Mouse (Mus musculus): Measurements from ENCODE around the gene Zc2hc1b. TPM values are rescaled to one million over a fixed set of nuclear protein-coding genes. Genes with fewer than 3 reads are reported as not detected.

Gene Zc2hc1b
- polyA plus RNA-seq, 2 experiments from 2014 or later: not detected

DNA sequence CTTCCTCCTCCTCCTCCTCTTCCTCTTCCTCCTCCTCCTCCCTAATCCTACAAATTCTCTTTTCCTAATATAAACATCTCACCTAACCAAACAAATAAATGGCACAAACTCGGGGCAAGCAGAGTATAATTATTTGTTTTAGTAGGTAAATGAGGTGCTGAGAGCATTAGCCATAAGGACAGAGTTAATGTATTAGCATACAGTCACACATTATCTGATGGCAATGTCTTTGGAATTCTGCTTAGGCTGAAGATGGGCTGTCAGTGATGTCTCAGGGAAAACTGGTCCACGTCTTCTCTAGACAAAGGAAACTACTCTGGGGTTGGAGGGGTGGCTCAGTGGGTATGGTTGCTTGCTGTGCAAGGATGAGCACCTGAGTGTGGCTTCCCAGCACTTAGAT lies 6.4 kb downstream of the Zc2hc1b start:
- no peak for ATAC-seq

DNA sequence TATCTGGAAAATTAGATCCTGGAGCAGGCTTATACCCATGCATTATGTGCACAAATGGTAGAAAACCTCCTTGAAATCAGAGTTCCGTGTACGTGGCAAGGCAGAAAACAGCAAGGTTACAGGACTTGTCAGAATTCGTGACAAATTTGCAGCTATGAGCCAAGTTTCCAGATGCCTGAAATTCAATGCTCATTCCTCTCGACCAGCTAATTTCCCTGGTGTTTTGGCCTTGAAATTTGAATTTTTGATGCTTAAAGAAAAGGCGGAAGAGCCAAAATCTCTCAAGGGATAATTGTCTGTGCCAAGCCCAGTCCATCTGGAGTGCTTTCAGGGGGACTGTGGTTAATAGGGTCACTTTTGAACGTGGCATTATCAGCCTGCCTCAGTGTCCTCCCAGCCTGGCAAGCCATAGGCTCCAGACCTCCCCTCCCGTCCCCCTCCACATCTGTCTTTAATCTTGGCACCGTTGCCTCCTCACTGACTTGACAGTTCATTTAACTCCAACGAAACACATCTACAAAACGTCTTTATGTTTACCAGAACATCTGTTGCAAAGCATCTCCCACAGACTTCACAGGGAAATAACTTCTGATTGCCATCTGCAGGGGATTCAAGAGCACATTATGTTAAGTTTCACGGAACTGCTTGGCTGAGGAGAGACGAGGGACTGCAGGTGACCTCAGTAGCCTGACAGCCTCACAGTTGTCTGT lies 6.9 kb downstream of the Zc2hc1b start:
- no peak for ATAC-seq

DNA sequence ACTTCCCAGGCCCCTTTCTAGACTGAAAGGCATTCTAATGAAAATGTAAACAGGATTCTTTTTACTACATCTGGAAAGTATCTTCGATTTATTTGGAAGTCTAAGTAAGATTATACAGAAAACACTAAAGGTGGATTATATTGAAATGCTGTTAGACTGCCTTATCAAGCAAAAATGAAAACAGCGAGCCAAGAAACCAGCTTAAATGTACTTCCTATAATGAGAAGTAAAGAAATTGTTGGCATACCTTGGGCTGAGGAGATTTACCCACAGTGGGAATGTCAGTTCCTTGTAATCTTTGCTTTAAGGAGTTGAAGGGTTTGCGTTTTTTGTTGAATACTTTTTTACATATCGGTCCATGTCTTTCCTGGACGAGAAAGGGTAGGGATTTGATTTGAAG lies 9.4 kb downstream of the Zc2hc1b start:
- ATAC-seq: no peak

DNA sequence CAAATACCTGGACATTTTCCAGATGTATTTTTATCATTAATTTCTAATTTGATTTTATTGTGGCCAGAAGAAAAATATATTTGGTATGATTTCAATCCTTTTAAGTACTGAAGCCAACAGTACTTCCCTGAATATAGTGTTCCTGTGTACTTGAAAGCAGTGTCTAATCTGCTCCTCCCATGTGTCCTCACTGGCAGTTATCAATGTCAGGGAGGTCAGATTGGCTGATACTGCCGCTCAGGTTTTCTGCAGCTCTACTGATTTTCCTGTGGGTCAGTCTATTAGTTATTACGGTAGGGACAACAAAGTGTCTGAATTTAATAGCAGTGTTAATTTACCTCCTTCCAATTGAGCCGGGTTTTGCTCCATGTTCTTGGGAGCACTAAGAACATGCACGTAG lies 15.8 kb downstream of the Zc2hc1b start:
- no peak for ATAC-seq

DNA sequence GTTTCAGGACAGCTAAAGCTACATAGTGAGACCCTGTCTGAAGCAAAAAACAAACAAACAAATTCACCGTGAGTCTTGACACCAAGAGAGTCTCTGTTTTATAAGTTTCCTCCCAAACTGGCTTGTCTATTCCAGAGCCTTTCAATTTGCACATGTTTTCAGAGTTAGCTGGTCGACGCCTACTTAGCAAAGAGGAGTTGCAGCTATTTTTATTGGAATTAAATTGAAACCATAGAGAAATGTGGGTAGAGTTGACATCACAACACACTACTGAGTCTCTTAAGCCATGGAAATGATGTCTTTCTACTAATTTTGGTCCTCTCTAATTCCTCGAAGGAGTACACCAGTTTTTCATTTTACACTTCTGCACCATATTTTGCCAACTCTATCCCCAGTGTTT lies 16.9 kb downstream of the Zc2hc1b start:
- no peak for ATAC-seq

DNA sequence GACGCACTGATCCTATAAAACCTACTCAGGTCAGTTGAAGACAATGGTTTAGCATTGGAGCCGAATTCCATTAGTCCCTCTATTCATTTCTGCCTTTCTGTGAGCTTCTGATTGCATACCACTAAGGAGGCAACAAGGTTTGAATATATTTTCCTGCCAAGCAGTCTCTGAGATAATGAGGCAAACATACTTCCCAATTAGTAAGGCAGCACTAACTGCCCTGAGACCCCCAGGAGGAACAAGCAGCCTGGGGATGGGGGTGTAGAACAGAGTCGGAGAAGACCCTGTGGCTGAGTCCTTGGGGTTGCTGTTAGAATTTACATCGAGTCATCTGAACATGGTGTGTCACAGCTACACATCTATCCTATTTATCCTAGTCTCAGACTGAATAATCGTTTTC lies 22.4 kb downstream of the Zc2hc1b start:
- no peak for ATAC-seq

DNA sequence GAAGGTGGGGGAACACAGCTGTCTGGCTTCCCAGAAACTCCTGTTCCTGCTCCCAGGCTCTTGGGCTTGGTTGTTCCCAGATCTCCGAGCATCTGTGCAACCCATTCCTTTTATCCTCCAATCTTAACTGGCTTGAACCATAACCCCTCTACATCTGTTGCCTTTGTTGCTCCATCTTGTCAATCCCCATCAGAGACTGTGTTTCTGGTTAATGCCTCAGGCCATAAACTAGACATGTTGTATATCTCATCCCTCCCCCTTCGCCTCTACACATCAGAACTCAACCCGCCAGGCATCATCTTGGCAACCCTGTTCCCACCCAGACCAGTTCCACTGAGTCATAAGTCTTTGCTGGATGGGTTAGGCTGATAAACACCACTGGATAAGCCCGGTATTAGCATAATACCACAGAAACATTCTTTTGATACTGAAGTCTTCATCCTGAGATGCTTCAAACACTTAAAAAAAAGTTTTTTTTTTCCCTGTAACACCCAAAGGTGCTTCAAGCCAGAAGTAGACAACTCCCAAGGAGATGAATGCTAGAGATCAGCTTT lies 24.9 kb downstream of the Zc2hc1b start:
- ATAC-seq: no peak

DNA sequence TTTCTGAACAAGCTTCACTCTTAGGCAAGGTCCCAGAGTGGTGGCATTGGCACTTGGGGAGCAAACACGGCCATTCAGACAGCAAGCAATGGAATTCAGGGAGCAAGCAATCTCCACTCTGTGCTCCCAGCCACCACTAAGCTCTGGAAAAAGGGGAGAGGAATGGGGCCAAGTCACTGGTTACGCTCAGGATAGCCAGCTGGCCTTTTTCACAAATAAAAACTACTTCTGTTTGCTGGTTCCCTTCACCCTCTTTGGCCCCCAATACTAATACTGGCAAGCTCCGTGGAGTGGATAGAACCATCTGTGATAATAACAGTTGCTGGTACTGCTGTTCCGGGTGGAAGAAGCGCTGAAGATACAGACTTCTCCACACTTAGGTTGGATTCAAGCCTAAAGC lies 26.5 kb downstream of the Zc2hc1b start:
- ATAC-seq: no peak

DNA sequence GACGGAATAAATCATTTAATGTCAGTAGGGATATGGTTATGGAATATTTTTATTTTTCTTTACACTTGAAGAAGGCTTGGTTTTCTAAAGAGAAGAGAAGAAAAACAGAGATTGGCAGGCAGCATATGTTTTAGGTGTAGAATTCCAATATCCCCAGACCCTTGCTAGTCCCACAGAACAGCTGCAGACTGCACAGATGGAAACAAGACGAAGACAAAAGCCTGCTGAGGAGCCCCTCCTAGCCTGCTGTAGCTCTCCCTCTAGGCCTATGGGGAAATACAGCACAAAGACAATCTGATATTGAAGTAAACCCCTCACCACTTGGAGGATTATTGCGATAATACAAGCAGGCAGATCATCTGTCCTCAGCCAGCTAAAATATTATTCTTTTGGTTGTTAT lies 27.4 kb downstream of the Zc2hc1b start:
- ATAC-seq: no peak

DNA sequence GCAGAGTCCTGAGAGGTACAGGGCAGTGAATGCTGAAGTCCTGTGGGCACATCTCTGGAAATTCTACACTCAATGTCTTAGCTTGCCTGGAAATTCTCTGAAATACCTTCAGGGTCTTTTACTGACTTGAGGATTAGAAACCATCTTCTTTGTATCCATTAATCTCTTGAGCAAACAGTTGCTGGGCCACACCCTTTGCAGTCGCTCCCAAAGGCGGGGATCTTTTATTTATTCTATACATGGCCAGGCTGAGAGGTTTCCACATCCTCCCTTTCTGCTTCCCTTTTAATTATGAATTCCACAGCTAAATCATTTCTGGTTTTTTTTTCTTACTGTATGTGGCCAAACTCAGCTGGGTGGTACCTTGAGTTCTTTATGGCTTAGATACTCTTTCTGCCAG lies 37.4 kb downstream of the Zc2hc1b start:
- no peak for ATAC-seq

DNA sequence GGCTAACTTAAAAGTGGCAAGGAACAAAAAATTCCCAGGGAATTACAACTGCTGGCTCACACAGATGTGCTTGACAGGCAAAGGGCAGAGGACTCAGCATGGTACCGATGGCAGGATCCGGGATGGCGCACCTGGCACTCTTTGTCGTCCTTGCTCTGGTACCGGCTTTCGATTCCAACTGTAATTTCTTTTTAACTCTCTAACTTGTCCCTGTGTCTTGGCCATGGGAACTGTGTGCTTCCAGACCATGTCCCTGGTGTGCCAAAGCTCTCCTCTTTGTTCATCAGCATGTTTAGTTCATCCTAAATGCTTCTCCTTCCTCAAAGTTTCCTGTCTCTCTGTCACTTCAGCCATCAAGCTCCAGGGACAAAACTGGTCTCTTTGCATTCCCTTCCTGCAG lies 39.9 kb downstream of the Zc2hc1b start:
- no peak for ATAC-seq

DNA sequence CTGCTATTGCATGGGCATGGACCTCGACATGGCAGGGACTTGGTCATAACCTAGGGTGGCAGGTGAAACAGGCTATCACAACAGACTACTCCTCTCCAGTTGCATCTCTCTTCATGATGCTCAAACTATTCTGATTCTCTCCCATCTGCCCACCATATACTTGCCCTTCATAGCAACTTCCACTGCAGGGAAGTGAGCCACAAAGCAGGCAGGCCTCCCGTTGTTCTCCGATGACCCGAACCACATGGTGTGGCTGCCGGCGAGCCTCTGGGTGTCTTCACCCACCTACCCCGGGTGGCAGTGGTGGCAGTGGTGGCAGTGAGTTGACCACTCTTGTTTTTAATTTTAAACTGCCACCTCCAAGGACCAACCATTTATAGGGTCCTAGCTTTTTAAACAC lies 42.1 kb downstream of the Zc2hc1b start:
- ATAC-seq: no peak

DNA sequence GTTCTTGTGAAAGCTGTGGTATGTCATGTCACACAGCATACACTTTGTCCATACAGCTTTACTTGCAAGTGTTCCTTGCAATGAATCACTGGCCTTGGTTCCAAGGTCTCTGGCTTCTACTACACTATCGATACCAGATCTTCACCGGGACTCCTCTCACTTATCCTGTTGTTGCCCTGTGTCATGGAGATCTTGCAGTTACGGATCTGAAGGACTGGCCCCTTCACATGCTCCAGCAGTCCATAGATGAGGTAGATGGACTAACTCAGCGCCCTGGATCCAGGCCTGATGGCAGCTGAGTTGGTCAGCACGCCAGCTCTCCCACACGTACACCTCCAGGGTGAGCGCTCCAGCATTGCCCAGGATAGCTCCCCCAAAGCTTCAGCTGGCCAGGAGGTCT lies 42.5 kb downstream of the Zc2hc1b start:
- no peak for ATAC-seq

DNA sequence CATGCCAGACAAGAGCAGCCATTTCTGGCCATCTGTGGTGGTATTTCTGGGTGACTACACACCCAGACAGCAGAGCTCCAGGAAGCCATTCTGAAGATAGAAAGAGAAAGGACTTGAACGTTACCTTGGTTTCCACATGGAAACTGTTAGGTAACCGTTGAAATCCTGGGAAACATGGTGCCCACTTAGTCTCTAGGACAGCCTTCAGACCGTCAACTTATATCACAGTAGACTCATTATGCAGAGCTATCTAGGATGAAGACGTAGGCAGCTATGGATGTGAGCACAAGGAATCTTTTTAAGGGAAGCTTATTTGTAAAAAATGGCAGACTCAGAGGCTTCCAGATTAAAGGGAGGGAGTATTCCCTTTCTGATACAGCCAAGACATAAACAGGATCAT lies 44.0 kb downstream of the Zc2hc1b start:
- ATAC-seq: no peak

DNA sequence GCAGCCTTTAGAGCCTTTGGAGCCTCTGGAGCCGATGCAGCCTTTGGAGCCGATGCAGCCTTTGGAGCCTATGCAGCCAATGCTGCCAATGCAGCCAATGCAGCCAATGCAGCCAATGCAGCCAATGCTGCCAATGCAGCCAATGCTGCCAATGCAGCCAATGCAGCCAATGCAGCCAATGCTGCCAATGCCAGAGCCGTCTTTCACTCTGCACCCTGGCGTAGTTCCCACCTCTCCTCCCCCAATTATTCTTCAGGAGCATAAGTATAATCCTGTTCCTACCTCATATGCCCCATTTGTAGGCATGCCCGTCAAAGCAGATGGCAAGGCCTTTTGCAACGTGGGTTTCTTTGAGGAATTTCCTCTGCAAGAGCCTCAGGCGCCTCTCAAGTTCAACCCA lies 49.9 kb downstream of the Zc2hc1b start:
- no peak for ATAC-seq

DNA sequence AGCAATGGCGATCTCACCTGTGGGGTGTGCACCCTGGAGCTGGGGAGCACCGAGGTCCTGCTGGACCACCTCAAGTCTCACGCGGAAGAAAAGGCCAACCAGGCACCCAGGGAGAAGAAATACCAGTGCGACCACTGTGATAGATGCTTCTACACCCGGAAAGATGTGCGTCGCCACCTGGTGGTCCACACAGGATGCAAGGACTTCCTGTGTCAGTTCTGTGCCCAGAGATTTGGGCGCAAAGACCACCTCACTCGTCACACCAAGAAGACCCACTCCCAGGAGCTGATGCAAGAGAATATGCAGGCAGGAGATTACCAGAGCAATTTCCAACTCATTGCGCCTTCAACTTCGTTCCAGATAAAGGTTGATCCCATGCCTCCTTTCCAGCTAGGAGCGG lies 50.5 kb downstream of the Zc2hc1b start:
- no peak for ATAC-seq

DNA sequence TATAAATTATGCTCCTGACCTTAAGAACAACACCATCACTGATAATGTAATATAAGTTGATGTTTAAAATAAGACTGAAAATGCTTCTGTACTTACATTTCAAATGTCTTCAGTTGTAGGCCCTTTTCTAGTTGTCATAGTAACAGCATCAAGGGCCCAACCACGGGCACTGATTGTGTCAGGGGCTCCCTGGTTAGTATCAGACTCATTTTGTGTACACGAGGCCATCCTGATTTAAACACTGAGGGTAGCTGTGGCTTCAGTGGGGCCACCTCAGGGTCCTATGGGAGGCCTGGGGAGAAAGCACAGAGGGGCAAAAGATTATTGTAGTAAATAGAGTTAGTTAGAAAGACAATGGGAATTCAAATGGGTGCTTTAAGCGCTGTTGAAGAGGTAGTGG lies 52.0 kb downstream of the Zc2hc1b start:
- ATAC-seq: no peak

DNA sequence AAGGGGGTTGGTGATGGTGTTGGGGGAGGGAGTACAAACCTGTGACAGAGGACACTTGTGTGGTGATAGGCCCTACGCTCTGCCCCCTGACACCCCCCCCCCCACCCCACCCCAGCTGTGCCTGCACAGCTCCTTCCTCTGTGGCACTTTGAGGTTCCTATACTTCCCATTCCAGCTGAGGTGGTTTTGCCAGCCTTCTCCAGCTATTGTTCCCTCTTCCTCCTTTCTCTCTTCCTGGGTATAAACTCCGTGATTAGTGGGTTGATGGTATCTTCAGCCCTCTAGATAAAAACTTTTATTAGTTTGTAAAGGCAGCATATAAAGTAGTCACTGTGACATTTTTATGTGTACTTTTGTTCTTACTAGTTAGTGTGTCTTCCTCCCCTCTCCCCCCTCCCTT lies 58.5 kb downstream of the Zc2hc1b start:
- no peak for ATAC-seq

DNA sequence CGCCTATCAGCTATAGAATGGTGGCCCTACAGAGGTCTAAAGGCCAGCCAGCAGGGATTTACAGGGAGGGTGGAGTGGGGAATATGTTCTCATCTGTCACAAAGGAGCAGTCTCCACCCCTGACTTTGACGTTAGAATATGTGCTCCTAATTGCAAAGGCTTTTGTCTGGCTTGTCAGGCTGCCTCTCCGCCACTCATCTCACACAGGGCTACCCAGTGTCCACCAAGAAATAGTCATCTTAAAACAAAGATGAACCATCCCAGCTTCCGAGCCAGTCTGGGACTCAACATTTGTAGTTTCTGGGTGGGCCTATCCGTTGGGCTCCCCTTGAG lies 59.1 kb downstream of the Zc2hc1b start:
- no peak for ATAC-seq

DNA sequence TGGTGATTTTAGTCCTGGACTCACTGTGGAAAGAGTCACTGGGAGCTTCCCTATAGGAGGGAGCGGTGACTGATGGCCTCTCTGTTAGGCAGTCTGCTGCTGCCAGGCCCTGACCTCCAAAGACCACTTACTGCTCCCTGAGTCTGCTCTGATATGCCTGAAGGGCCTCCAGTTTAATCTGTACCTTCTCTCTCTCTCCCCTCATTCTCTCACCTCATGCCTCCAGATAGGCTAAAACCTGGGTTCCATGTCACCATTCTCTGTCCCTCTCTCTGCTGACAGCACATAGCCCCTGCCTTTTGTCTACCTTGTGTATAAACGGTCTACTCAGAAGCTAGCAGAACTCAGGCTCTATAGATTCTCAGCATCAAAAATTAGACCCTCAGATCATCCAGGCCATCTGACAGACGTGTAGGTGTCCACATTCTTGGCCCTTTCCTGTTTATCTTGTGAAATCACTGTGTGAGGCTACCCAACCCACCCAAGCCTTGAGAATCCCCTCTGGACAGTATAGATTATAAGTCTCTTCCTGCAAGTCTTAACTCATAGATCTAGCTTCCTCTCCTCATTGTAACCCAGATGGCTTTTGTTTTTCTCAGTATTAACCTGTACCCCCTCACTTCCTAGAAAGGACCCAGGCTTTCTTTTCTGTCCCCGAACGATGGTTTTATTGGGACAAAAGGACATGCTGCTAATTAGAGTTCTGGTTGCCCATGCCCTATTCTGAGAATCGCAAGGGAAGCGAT lies 59.6 kb downstream of the Zc2hc1b start:
- ATAC-seq: no peak

DNA sequence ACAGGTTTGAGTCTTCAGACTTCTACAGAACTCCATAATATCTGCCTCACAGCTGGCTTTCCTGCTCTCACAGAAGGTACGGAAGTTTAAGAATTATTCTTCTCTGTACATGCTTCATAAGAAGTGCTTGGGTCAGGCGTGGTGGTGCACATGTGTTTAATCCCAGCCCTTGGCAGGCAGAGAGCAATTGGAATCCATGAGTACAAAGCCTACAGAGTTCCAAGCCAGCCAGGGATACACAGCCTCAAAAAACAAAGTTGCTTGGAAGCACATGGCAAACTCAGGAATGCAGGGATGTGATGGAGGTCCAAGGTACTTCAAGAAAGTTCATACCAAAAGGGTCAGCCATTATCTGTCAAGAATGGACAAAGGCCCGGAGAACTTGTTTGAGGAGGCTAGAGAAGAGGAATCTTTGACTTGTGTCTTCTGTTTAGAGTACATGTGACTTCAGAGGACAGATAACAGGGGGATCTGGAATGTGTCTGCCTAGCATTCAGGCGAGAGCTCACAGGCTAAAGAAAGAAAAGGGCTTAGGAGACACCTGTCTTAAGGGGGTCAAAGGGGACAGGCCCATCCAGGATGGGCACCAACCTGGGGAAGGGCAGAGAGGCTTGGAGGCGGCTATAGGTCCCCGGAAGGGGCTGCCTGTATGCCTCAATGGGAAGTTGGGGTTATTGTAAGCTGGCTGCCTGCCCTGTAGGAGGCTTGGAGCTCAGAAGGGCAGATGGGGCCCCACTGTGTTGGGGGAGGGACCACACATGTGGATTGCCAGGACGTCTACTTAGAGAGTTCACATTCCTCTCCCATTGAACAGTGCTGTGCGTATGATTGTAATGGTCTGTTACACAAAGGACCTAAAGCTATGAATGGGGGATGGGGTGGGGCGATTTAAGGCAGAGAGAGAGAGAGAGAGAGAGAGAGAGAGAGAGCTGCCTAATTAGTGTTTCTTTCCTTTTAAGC lies 60.8 kb downstream of the Zc2hc1b start:
- no peak for ATAC-seq

DNA sequence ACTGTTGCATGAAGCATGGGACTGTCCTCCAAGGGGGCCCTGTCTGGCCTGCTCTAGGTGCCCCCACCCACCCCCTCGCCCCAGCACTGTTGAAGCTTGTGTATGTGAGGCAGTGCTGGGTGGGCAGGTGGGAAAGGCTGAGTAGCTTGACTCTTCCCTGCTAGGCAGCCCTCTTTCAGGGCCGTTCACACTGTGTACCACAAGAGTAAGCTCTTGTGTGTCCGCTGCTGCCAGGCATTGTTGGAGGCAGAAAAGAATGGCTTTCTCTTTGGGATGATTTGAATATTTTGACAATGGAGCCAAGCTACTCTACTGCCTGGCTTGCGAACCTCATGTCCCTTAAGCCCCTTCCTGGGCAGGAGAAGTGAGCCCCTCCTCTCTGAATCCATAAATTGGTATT lies 62.8 kb downstream of the Zc2hc1b start:
- ATAC-seq: no peak

DNA sequence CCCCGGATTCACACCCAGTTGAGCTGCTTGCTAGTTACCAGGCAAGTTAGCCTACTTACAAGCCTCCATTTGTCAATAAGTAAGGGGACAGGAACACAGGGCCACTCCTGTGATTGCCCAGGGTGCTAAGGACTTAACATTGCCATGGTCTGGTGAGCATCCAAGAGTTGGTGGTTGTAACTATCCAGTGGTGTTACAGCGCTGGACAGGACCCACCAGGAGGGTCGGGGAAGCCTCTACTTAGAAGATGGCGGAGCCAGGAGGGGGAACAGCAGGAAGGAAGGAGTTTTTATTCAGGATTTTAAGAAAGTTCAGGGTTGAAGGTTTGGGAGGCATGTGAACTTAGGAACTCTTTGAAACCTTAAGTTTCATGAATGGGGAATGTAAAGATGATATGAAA lies 64.2 kb downstream of the Zc2hc1b start:
- no peak for ATAC-seq

All from CD4-positive, CD25-positive, alpha-beta regulatory T cell, adult 4 months (primary cell).